Mouse (Mus musculus) mesoderm, embryonic 11.5 days (tissue): Measurements from ENCODE around the gene Ust.
A peak's percentile ranks its signal among the peaks of the same experiment; 100 is the strongest.

Experiments used
- DNase-seq: peaks from one replicate; pipeline ENCODE4 v3.0.0-alpha.2; 2012; ENCODE audit warnings: low read depth, low spot score

Ust gene

GRCm38 (mm10) chr10:8330006-8330405 is 188.6 kb downstream of the Ust start:
- no peak for DNase-seq

- DNase-seq: peak; percentile 72
These were observed 195.3 kb downstream of the Ust start for GRCm38 (mm10) chr10:8323304-8323765.

GRCm38 (mm10) chr10:8320771-8321170 is 197.9 kb downstream of the Ust start:
- DNase-seq: no peak

- DNase-seq: no peak
These were observed 209.2 kb downstream of the Ust start for GRCm38 (mm10) chr10:8309435-8309834.

- DNase-seq: no peak
These were observed 214.4 kb downstream of the Ust start for GRCm38 (mm10) chr10:8304211-8304610.

- no peak for DNase-seq
These were observed 219.5 kb downstream of the Ust start for GRCm38 (mm10) chr10:8299166-8299565.

- no peak for DNase-seq
These were observed 221.4 kb downstream of the Ust start for GRCm38 (mm10) chr10:8297214-8297613.

- no peak for DNase-seq
These were observed 228.0 kb downstream of the Ust start for GRCm38 (mm10) chr10:8290661-8291060.

- peak; percentile 32 for DNase-seq
These were observed 231.3 kb downstream of the Ust start for GRCm38 (mm10) chr10:8287350-8287791.

GRCm38 (mm10) chr10:8283991-8284390 is 234.6 kb downstream of the Ust start:
- DNase-seq: no peak

- no peak for DNase-seq
These were observed 241.5 kb downstream of the Ust start for GRCm38 (mm10) chr10:8277094-8277493.

- no peak for DNase-seq
These were observed 248.9 kb downstream of the Ust start for GRCm38 (mm10) chr10:8269681-8270080.

- DNase-seq: peak; percentile 84
These were observed 258.9 kb downstream of the Ust start for GRCm38 (mm10) chr10:8259716-8260115.

GRCm38 (mm10) chr10:8250005-8250404 is 268.6 kb downstream of the Ust start:
- DNase-seq: no peak

- DNase-seq: peak; percentile 59
These were observed 276.3 kb downstream of the Ust start for GRCm38 (mm10) chr10:8242336-8242735.

- no peak for DNase-seq
These were observed 277.9 kb downstream of the Ust start for GRCm38 (mm10) chr10:8240703-8241102.

GRCm38 (mm10) chr10:8240242-8240641 is 278.4 kb downstream of the Ust start:
- DNase-seq: peak; percentile 79

- no peak for DNase-seq
These were observed 281.6 kb downstream of the Ust start for GRCm38 (mm10) chr10:8236780-8237571.

GRCm38 (mm10) chr10:8233148-8233901 is 285.3 kb downstream of the Ust start:
- no peak for DNase-seq

- DNase-seq: no peak
These were observed 286.1 kb downstream of the Ust start for GRCm38 (mm10) chr10:8232535-8232934.

- no peak for DNase-seq
These were observed 290.3 kb downstream of the Ust start for GRCm38 (mm10) chr10:8228375-8228743.

- DNase-seq: no peak
These were observed 290.8 kb downstream of the Ust start for GRCm38 (mm10) chr10:8227705-8228374.
